Mouse (Mus musculus) lung, postnatal 0 days (tissue): ENCODE measurements around the gene Prickle2. TPM values are rescaled to one million over a fixed set of nuclear protein-coding genes. Genes with fewer than 3 reads are reported as not detected.

Experiments
- ATAC-seq: fragments of 200-750 bp; cut with Nextera tagmentation; 2 replicates; pipeline ENCODE4 v1.8.0; 2017; ENCODE audit warnings: moderate library complexity
- DNase-seq: peaks from one replicate; pipeline ENCODE4 v3.0.0-alpha.2; 2016; ENCODE audit warnings: low spot score
- H3K27ac ChIP-seq: fragments of 300-500 bp; sonication (generic); 2 replicates; pipeline ENCODE4 v1.5.1; 2014; ENCODE audit warnings: antibody characterized with exemption, mild to moderate bottlenecking, low read length, mixed read lengths
- H3K27me3 ChIP-seq: fragments of 300-500 bp; sonication (generic); replicated peaks from 2 replicates; pipeline ENCODE4 v1.6.1; 2014; ENCODE audit warnings: low read length, mixed read lengths; ENCODE audit not compliant: insufficient read depth
- H3K36me3 ChIP-seq: fragments of 300-500 bp; sonication (generic); 2 replicates; pipeline ENCODE4 v1.6.1; 2014; ENCODE audit warnings: low read length, mixed read lengths; ENCODE audit not compliant: insufficient read depth
- H3K4me1 ChIP-seq: fragments of 300-500 bp; sonication (generic); 2 replicates; pipeline ENCODE4 v1.6.1; 2014; ENCODE audit warnings: antibody characterized with exemption, low read depth, low read length, mixed read lengths; ENCODE audit not compliant: insufficient read depth
- H3K4me2 ChIP-seq: fragments of 300-500 bp; sonication (generic); replicated peaks from 2 replicates; pipeline ENCODE4 v1.6.1; 2014; ENCODE audit warnings: low read depth, mild to moderate bottlenecking, low read length, moderate library complexity, mixed read lengths
- H3K4me3 ChIP-seq: fragments of 300-500 bp; sonication (generic); 2 replicates; pipeline ENCODE4 v1.5.1; 2014; ENCODE audit warnings: low read depth, low read length
- H3K9ac ChIP-seq: fragments of 300-500 bp; sonication (generic); replicated peaks from 2 replicates; pipeline ENCODE4 v1.6.1; 2014; ENCODE audit warnings: low read depth, mild to moderate bottlenecking
- H3K9me3 ChIP-seq: fragments of 300-500 bp; sonication (generic); 2 replicates; pipeline ENCODE4 v1.6.1; 2016; ENCODE audit warnings: low read length, mixed read lengths
- CTCF ChIP-seq: IDR thresholded peaks from 2 replicates; pipeline ENCODE4 v1.5.1; 2016; ENCODE audit warnings: antibody characterized with exemption, mild to moderate bottlenecking
- EP300 ChIP-seq: IDR thresholded peaks from 2 replicates; pipeline ENCODE4 v1.6.1; 2016; ENCODE audit warnings: antibody characterized with exemption, mild to moderate bottlenecking, control low read depth
- WGBS: fragments of 180-500 bp; shearing (Covaris S2); extraction: QIAGEN DNeasy Blood & Tissue Kit; methylation state at CpG from one replicate; pipeline ENCODE4 v1.1.7; 2014; 5-methylcytosine and 5-hydroxymethylcytosine counted together
- polyA plus RNA-seq: library from polyadenylated mRNA; unstranded; fragments of >200 nt; fragmentation: Nextera tagmentation; extraction: Ambion mirVana; gene quantifications from 2 replicates; pipeline ENCODE4 v1.2.1, GENCODE M21; 2015

The Prickle2 gene
- polyA plus RNA-seq, 1 experiment from 2014 or later: 7.0 TPM

DNA sequence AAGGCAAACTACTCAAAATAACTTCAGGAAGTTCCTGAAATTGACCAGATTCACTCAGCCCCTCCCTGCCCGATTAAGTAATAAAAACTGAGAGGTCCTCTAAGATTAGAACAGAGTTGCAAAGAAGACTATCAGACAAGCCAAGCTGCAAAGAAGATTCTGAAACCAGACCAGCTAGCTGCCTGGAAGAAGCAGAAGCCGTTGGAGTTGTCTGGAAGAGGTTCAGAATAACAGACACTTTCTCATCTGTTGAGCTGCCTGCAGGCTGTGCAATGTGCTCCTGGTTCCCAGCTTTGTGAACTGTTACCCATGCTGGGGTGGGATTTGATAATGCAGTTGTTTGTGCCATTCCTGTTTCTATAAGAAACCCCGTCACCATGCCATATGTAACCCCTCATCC is 361.4 kb downstream of the Prickle2 start:
- TF ChIP-seq EP300 (no peak), CTCF (no peak)
- Histone ChIP-seq H3K36me3 (no peaks in the 10 kb centered on the region), H3K27ac (no peak overlapping the region), H3K9me3 (no peaks in the 10 kb centered on the region), H3K4me3 (no peak overlapping the region), H3K4me1 (no peaks in the 10 kb centered on the region), H3K4me2 (no peak overlapping the region), H3K9ac (no peak overlapping the region), H3K27me3 (no peaks in the 10 kb centered on the region)
- 80% methylated on average over 3 of the region's 3 CpGs for WGBS
- DNase-seq: no peak
- ATAC-seq: no peak

Other genes starting within 250 kb of the Prickle2 start
- 1.4 and 1.5 TPM in 2 replicates for gene A730049H05Rik, start 110.3 kb upstream of the Prickle2 start, polyA plus RNA-seq
- gene Gm15737, start 163.2 kb upstream of the Prickle2 start, polyA plus RNA-seq: 0.05 TPM in 2 replicates
- gene Adamts9, start 237.3 kb upstream of the Prickle2 start, polyA plus RNA-seq: 6.4 and 7.2 TPM in 2 replicates